Mouse (Mus musculus) heart, embryonic 12.5 days (tissue): ENCODE data around the gene Ctnnbl1. TPM values are rescaled to one million over a fixed set of nuclear protein-coding genes. Genes with fewer than 3 reads are reported as not detected.
A peak's percentile ranks its signal among the peaks of the same experiment; 100 is the strongest.

Experiments used
- ATAC-seq: fragments of 200-750 bp; cut with Nextera tagmentation; 2 replicates; pipeline ENCODE4 v1.8.0; 2017; ENCODE audit warnings: moderate TSS enrichment, moderate library complexity; ENCODE audit not compliant: insufficient number of reproducible peaks, low FRiP score
- H3K27ac ChIP-seq: fragments of 300-500 bp; sonication (generic); 2 replicates; pipeline ENCODE4 v1.5.1; 2016; ENCODE audit warnings: mild to moderate bottlenecking, moderate library complexity; ENCODE audit not compliant: poor library complexity, severe bottlenecking
- H3K27me3 ChIP-seq: fragments of 300-500 bp; sonication (generic); replicated peaks from 2 replicates; pipeline ENCODE4 v1.6.1; 2016; ENCODE audit warnings: mild to moderate bottlenecking, moderate library complexity
- H3K36me3 ChIP-seq: fragments of 300-500 bp; sonication (generic); 2 replicates; pipeline ENCODE4 v1.6.1; 2016; ENCODE audit warnings: mild to moderate bottlenecking, moderate library complexity
- H3K4me1 ChIP-seq: fragments of 300-500 bp; sonication (generic); replicated peaks from 2 replicates; pipeline ENCODE4 v1.6.1; 2016; ENCODE audit warnings: mild to moderate bottlenecking
- H3K4me2 ChIP-seq: fragments of 300-500 bp; sonication (generic); 2 replicates; pipeline ENCODE4 v1.6.1; 2016; ENCODE audit warnings: mild to moderate bottlenecking, moderate library complexity
- H3K4me3 ChIP-seq: fragments of 300-500 bp; sonication (generic); 2 replicates; pipeline ENCODE4 v1.5.1; 2016; ENCODE audit warnings: mild to moderate bottlenecking
- H3K9ac ChIP-seq: fragments of 300-500 bp; sonication (generic); 2 replicates; pipeline ENCODE4 v1.6.1; 2016; ENCODE audit warnings: mild to moderate bottlenecking, moderate library complexity
- H3K9me3 ChIP-seq: fragments of 300-500 bp; sonication (generic); replicated peaks from 2 replicates; pipeline ENCODE4 v1.6.1; 2016; ENCODE audit warnings: mild to moderate bottlenecking, moderate library complexity
- WGBS: fragments of 180-500 bp; shearing (Covaris S2); methylation state at CpG from one replicate; pipeline ENCODE4 v1.1.7; 2016; 5-methylcytosine and 5-hydroxymethylcytosine counted together
- polyA plus RNA-seq: library from polyadenylated mRNA; unstranded; fragments of >200 nt; fragmentation: Nextera tagmentation; extraction: Ambion mirVana; gene quantifications from 2 replicates; pipeline ENCODE4 v1.2.1, GENCODE M21; 2016

Gene Ctnnbl1
- polyA plus RNA-seq, 1 experiment from 2014 or later = 33.0 TPM

DNA sequence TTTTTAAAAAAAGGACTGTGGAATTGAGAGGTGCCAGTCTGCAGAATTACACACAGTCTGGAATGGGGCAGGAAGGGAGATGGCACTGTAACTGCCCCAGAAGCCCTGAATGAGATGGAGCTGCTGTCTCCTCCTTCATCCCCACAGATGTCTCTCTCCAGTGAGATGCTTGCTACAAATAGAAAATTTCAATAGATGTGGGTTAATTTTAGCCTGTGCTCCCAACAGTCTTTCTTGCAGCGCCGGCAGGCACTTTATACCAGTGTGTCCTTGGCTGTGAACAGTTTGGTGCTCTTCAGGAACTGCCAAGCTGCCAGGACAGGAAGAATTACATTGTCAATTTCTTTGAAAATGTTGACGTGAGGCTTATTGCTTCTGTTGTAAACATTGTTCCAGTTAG lies 86.3 kb downstream of the Ctnnbl1 start:
- Histone ChIP-seq H3K27me3 (no peaks in the 10 kb centered on the region), H3K36me3 (peaks cover 10% of the 10 kb centered on the region), H3K9ac (peak overlapping the region; percentile 38; the same call in 1 of the 2 replicates), H3K4me3 (no peak overlapping the region), H3K27ac (peak overlapping the region; percentile 81), H3K9me3 (no peaks in the 10 kb centered on the region), H3K4me2 (peak overlapping the region; percentile 48), H3K4me1 (peaks cover 46% of the 10 kb centered on the region)
- WGBS = 45% methylated on average over 3 of the region's 3 CpGs
- no peak for ATAC-seq

- Histone ChIP-seq H3K27me3 (no peaks in the 10 kb centered on the region), H3K4me2 (peak overlapping the region; percentile 48), H3K4me1 (peaks cover 39% of the 10 kb centered on the region), H3K9me3 (no peaks in the 10 kb centered on the region), H3K9ac (no peak overlapping the region), H3K36me3 (peaks cover 10% of the 10 kb centered on the region), H3K27ac (peak overlapping the region; percentile 81; the same call in 1 of the 2 replicates), H3K4me3 (no peak overlapping the region)
- ATAC-seq = no peak
- WGBS = 83% methylated on average over 11 of the region's 11 CpGs
These were observed 87.0 kb downstream of the Ctnnbl1 start for GRCm38 (mm10) chr2:157824249-157824648.

DNA sequence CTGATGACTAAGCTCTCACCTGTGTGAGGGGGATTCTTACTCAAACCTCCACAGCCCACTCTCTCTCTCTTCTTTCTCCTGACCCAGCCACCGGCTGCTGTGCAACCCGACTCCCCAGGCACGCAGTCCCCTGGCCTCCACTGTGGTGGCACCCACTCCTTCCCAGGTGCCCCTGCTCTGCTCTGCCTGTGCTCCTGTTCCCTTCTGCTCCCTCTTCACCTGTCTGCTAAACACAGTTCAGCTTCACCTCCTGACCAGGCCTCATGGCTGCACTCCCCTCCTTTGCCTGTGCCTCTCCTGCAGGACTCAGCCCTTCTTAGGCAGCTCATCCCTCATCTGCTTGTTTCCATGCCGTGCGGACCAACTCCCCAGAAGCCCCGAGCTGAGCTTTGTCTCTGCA lies 92.9 kb downstream of the Ctnnbl1 start:
- ATAC-seq = no peak
- Histone ChIP-seq H3K27me3 (0 out of 2 replicates have a peak, but pooled peaks cover 3% of the 10 kb centered on the region), H3K27ac (no peak overlapping the region), H3K4me1 (peaks cover 8% of the 10 kb centered on the region), H3K9me3 (no peaks in the 10 kb centered on the region), H3K4me3 (no peak overlapping the region), H3K9ac (no peak overlapping the region), H3K4me2 (no peak overlapping the region), H3K36me3 (peaks cover 4% of the 10 kb centered on the region; the same call in 1 of the 2 replicates)
- WGBS = 77% methylated on average over 6 of the region's 6 CpGs

- Histone ChIP-seq H3K27ac (no peak overlapping the region), H3K36me3 (peaks cover 4% of the 10 kb centered on the region; the same call in 1 of the 2 replicates), H3K4me2 (no peak overlapping the region), H3K4me1 (peaks cover 8% of the 10 kb centered on the region), H3K27me3 (0 out of 2 replicates have a peak, but pooled peaks cover 3% of the 10 kb centered on the region), H3K9me3 (no peaks in the 10 kb centered on the region), H3K4me3 (no peak overlapping the region), H3K9ac (no peak overlapping the region)
- 82% methylated on average over 10 of the region's 10 CpGs for WGBS
- ATAC-seq = no peak
These were observed 93.6 kb downstream of the Ctnnbl1 start for GRCm38 (mm10) chr2:157830620-157831354.

DNA sequence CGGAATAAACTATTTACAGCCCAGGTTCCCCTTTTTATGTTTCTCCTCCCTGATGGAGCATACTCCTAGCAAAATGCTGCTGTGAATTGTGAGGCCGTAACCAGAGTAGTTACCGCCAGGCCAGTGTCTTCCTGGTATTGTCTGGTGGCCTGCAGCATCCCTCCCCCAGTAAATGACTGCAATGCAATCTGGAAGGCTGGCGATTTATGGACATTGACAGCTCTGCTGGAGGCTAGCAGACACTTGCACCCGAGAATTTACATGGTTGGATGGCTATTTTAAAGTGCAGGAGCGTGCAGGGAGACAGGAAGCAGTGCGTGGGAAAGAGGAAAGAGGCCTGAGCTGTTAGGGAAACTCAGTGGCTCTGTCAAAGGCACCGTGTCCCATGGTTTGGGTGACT lies 99.8 kb downstream of the Ctnnbl1 start:
- 63% methylated on average over 8 of the region's 8 CpGs for WGBS
- Histone ChIP-seq H3K4me1 (peaks cover 9% of the 10 kb centered on the region), H3K4me3 (no peak overlapping the region)

DNA sequence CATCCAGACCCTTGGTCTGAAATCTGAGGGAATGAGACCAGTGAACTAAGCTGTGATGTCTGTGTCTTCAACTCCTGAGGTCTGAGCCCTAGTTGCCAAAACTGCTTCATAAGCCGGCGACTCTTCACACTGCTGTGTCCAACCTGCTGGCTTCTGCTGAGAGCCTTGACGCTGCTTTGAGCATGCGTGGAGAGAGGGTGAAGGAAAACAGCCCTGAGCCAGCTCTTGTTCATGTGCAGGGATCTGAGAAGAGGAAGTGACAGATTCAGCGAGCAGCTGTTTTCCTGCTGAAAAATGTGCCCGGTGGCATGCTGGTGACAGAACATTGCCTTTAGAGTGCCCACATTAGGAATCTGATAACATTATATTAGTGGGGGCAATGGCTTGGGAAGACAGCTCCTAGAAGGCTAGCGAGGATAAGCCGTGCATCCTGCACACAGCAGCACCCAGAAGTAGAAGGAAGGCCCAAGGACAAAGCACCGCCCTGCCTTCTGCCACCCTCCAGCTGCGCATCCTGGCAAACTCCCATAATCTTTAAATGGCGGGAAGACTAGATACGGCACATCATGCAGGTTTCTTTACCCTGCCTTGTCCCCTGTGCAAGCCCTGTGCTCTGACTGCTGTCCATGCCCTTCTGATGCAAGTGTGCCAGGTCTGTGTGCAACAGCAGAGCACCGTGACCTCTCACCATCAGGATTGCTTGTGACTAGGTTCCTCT lies 101.2 kb downstream of the Ctnnbl1 start:
- Histone ChIP-seq H3K9me3 (no peaks in the 10 kb centered on the region), H3K4me1 (peaks cover 8% of the 10 kb centered on the region), H3K36me3 (peaks cover 12% of the 10 kb centered on the region), H3K27ac (no peak overlapping the region), H3K9ac (no peak overlapping the region), H3K4me3 (no peak overlapping the region), H3K4me2 (no peak overlapping the region), H3K27me3 (peaks cover 4% of the 10 kb centered on the region; the same call in 1 of the 2 replicates)
- no peak for ATAC-seq
- WGBS = 88% methylated on average over 13 of the region's 13 CpGs

More for the DNA sequence above, 99.8 kb downstream of the Ctnnbl1 start:
- Histone ChIP-seq H3K36me3 (peaks cover 12% of the 10 kb centered on the region), H3K9ac (no peak overlapping the region), H3K9me3 (no peaks in the 10 kb centered on the region), H3K4me2 (no peak overlapping the region), H3K27ac (no peak overlapping the region), H3K27me3 (peaks cover 4% of the 10 kb centered on the region; the same call in 1 of the 2 replicates)
- no peak for ATAC-seq

- Histone ChIP-seq H3K9me3 (no peaks in the 10 kb centered on the region), H3K4me3 (no peak overlapping the region), H3K9ac (no peak overlapping the region), H3K4me1 (peaks cover 17% of the 10 kb centered on the region), H3K4me2 (no peak overlapping the region), H3K27me3 (peaks cover 4% of the 10 kb centered on the region; the same call in 1 of the 2 replicates), H3K36me3 (peaks cover 12% of the 10 kb centered on the region), H3K27ac (no peak overlapping the region)
- no peak for ATAC-seq
These were observed 103.5 kb downstream of the Ctnnbl1 start for GRCm38 (mm10) chr2:157840641-157841078.

- Histone ChIP-seq H3K4me1 (peaks cover 17% of the 10 kb centered on the region), H3K36me3 (peaks cover 12% of the 10 kb centered on the region), H3K27me3 (peaks cover 4% of the 10 kb centered on the region; the same call in 1 of the 2 replicates), H3K9ac (no peak overlapping the region), H3K27ac (no peak overlapping the region), H3K4me3 (no peak overlapping the region), H3K9me3 (no peaks in the 10 kb centered on the region), H3K4me2 (no peak overlapping the region)
- 63% methylated on average over 6 of the region's 6 CpGs for WGBS
- ATAC-seq = no peak
These were observed 103.9 kb downstream of the Ctnnbl1 start for GRCm38 (mm10) chr2:157841121-157841520.

- WGBS = 64% methylated on average over 2 of the region's 2 CpGs
- no peaks in the 10 kb centered on the region for H3K36me3 ChIP-seq
- peaks cover 20% of the 10 kb centered on the region for H3K4me1 ChIP-seq
- ATAC-seq = no peak
- no peak overlapping the region for H3K4me3 ChIP-seq
- H3K27ac ChIP-seq = no peak overlapping the region
- H3K27me3 ChIP-seq = no peaks in the 10 kb centered on the region
- H3K4me2 ChIP-seq = no peak overlapping the region
- no peaks in the 10 kb centered on the region for H3K9me3 ChIP-seq
- H3K9ac ChIP-seq = no peak overlapping the region
These were observed 107.5 kb downstream of the Ctnnbl1 start for GRCm38 (mm10) chr2:157844746-157845145.

- Histone ChIP-seq H3K9me3 (no peaks in the 10 kb centered on the region), H3K4me1 (peaks cover 20% of the 10 kb centered on the region), H3K9ac (no peak overlapping the region), H3K4me2 (no peak overlapping the region), H3K36me3 (no peaks in the 10 kb centered on the region), H3K27ac (no peak overlapping the region), H3K4me3 (no peak overlapping the region), H3K27me3 (no peaks in the 10 kb centered on the region)
- no peak for ATAC-seq
- WGBS = 80% methylated on average over 5 of the region's 5 CpGs
These were observed 108.6 kb downstream of the Ctnnbl1 start for GRCm38 (mm10) chr2:157845831-157846230.

DNA sequence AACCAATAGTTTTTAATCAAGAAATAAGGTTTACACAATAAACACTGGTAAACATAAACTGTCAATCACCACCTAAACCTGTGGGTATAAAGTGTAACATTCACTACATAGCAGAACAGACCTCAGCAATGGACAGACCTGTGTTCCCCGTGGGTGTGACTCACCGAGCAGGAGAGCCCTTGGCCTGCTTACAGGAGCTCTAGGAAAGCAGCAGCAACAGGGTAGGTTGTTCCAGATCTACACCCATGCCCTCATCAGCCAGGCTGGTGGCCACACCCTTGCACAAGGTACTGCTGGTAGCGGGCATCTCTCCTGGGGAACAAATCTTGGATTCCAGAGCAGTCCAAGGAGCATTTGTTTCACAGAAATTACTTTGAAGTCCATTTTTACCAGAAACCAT lies 115.9 kb downstream of the Ctnnbl1 start:
- peaks cover 14% of the 10 kb centered on the region for H3K4me1 ChIP-seq
- 78% methylated on average over 3 of the region's 3 CpGs for WGBS
- H3K9ac ChIP-seq = no peak overlapping the region
- no peaks in the 10 kb centered on the region for H3K9me3 ChIP-seq
- no peak overlapping the region for H3K4me3 ChIP-seq
- H3K4me2 ChIP-seq = no peak overlapping the region
- H3K36me3 ChIP-seq = no peaks in the 10 kb centered on the region
- no peak overlapping the region for H3K27ac ChIP-seq
- no peak for ATAC-seq
- no peaks in the 10 kb centered on the region for H3K27me3 ChIP-seq
